Mouse (Mus musculus) small intestine, adult 2 months (tissue): ENCODE results near the gene Efna1.

Experiments used
- CTCF ChIP-seq: fragments of 200-500 bp; IDR thresholded peaks from 2 replicates; pipeline ENCODE4 v1.5.1; 2012; ENCODE audit warnings: low read depth, mild to moderate bottlenecking, control low read depth, inconsistent platforms, low read length, moderate library complexity, mixed read lengths; ENCODE audit not compliant: insufficient replicate concordance, insufficient read length; ENCODE audit errors: extremely low read depth
- POLR2A ChIP-seq: fragments of 200-500 bp; IDR thresholded peaks from 2 replicates; pipeline ENCODE4 v1.6.1; 2012; ENCODE audit warnings: low read depth, mild to moderate bottlenecking, control low read depth, inconsistent platforms, low read length, moderate library complexity

- TF ChIP-seq CTCF (no peak), POLR2A (no peak)
Observed at GRCm38 (mm10) chr3:89228836-89229235, 52.1 kb downstream of the Efna1 start, which contains the start of gene Muc1.
